Mouse (Mus musculus) neural tube, embryonic 10.5 days (tissue): ENCODE measurements around the gene Gm17409.

Experiments used
- DNase-seq: peaks from one replicate; pipeline ENCODE4 v3.0.0-alpha.2; 2017; ENCODE audit warnings: low spot score; ENCODE audit errors: extremely low spot score

Gene Gm17409

GRCm38 (mm10) chr2:58469816-58470215 lies at the start of gene Gm17409:
Gm17409 (plus strand) TSS chr2:58470116.
- no peak for DNase-seq

DNA sequence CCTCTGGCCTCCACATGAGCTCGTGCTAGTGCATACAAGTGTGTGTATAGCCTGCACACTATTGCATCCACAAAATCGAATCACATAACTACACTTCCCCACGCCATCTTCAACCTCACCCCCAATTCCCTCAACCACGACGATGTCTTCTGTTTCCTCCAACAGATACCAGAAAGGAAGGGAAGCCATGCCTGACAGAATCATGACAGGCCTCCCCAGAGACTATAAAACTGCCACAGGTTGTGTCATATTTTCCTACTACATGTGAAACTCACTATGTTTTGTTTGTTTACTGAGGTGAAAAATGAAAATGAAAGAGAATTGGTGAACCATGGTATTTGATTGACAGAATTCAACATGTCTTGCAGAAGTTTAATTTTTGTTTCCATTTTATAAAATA lies 46.6 kb upstream of the Gm17409 start:
- DNase-seq, result no peak

DNA sequence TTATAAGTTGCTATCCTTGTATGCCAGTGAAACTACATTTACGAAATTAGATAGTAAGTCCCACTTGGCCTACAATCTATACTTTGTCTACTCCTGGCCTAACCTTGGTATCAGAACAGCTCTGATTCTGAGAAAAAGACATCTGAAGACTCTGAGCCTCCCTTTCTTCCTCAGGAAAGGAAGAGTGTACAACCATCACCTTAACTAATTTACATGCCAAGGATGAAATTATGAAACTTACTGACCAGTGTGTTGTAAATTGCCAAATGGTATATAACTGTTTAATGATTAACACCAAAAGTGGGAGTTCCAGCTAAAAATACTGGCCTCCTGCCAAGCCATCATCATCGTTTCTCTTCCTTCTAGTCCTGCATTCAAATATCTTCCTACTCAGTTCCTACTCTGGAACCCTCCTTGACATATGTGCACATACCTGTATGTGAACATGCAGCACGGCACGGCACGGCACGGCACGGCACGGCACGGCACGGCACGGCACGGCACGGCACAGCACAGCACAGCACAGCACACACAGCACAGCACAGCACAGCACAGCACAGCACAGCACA lies 44.4 kb upstream of the Gm17409 start:
- no peak for DNase-seq

GRCm38 (mm10) chr2:58432211-58432610 lies 37.7 kb upstream of the Gm17409 start:
- no peak for DNase-seq

- DNase-seq, result no peak
Observed at GRCm38 (mm10) chr2:58433317-58433716, 36.6 kb upstream of the Gm17409 start.

DNA sequence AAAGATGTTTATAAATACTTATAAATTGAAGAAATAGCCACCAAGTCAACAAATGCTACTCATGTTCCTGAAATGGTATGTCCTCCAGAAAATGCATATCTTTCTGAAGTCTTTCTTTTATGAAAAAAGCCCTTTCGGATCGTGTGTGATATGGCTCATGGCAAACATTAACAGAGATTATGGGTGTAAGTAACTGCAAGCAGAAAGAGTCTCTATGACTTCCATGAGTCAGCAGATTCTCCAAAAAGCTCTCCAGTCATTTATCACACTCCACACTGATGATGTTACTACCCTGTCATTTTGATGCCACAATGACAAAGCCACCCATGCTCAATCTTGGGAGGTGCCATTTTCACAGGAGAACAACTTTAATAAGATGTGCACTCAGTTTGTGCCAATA lies 35.5 kb upstream of the Gm17409 start:
- no peak for DNase-seq

DNA sequence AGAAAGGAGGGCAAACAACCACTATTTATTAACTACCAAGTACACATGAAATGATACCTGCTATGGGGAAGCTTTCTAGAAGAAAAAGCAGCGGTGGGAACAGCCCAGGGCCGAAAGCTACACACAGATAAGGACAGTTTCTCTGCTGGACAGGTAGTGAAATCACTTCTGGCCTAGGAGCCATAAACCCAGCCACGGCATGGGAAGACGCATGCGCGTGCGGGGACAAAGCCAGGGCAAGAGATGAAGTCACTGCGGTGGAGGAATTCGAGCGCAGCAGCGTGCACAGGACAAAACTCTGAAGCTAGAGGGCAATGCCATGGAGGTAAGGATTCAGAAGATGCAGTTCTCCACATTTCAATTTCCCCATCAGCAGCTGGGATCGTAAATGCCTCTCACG lies 34.4 kb upstream of the Gm17409 start:
- no peak for DNase-seq

GRCm38 (mm10) chr2:58436911-58437310 lies 33.0 kb upstream of the Gm17409 start:
- DNase-seq, result no peak

- no peak for DNase-seq
Observed at GRCm38 (mm10) chr2:58443163-58443562, 26.8 kb upstream of the Gm17409 start.

DNA sequence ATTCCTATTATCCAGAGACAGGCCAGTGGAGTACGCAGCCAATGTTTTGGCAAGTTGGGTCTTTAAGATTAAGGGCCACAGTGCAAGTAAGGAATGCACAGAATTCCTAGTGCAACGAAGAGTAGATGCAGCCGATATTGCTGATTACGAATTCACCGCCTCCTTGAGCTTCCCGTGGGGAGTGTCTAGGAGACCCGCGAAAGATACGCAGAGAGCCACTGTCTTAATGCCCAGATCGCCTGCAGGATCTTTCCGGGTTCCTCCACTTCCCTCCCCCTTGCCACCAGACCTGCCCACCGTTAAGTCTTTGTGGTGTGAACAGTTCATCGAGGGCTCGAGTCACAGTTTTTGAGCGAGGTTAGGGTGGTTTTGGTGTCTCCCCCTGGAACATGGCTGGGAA lies 22.9 kb upstream of the Gm17409 start:
- DNase-seq, result no peak

DNA sequence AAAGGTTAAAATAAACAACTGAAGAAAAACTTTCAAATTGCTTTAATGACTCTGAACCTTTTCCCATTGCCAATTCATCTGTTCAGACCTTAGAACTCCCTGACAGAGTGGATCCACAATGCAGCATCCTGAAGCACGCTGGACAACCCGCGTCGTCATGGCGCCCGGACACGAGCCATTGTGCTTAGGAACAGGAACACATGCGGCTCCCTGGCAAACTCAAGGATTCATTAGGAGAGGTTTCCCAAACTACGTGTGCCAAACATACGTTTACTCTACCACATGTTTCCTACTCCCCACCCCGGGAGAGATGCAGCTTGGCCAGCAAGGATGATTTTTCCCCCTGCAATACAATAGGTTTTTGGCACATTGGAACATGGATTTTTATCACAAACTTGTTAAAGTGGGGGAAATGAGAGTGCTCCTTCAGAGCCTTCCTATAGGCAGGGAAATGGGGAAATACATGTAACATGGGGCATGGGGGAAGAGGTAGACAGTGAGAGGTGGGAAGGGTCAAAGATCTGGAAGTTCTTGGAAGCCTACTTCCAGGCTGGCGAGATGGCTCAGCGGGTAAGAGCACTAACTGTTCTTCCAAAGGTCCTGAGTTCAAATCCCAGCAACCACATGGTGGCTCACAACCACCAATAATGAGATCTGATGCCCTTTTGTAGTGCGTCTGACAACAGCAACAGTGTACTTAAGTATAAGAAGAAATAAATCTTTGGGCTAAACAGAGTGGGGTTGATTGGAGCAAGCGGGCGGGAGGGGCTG lies 15.6 kb upstream of the Gm17409 start:
- DNase-seq, result no peak

GRCm38 (mm10) chr2:58456843-58457487 lies 13.0 kb upstream of the Gm17409 start:
- DNase-seq, result no peak

- no peak for DNase-seq
Observed at GRCm38 (mm10) chr2:58457488-58457865, 12.4 kb upstream of the Gm17409 start.

DNA sequence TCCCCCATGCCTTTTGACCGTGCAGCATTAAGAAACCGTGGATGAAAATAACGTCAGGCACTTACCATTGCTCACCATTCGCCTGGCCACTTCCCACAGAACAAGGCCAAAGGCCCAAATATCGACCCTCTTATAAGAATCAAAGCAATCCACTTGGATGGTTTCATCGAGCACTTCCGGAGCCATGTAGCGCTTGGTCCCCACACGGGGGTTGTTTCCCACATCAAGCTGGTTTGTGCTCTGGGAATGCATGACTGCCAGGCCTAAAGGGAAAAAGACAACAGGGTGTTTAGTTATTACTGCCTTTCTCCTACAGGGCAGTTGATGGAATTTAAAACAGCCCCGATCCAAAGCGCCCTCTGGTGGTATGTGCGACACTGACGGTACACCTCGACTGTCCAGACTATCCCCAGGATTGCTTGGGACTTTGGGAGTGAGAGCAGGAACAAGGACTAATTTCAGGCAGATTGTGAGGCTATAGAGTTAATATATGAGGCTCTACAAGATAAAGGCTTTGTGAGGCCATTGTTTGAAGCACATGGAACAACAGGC lies 11.0 kb upstream of the Gm17409 start:
- DNase-seq, result no peak

DNA sequence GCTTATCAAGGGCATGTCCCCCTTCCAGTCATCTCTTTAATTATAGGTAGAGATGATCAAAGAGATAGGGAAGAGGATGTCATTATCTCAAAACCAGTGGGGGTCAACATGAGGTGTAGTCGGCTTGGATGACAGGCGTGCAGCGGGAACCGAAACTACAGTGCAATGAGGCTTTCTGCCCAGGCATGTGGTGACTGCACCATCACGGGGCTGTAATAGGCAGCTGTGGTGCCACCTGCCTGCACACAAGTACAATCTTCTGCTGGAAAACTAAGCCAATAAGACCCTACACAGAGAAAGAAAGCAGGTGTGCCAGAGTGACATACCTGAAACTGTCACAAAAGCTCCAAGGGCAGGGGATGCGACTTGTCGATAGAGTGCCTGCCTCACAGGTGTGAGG lies 374 bp downstream of the Gm17409 start:
- DNase-seq, result no peak

DNA sequence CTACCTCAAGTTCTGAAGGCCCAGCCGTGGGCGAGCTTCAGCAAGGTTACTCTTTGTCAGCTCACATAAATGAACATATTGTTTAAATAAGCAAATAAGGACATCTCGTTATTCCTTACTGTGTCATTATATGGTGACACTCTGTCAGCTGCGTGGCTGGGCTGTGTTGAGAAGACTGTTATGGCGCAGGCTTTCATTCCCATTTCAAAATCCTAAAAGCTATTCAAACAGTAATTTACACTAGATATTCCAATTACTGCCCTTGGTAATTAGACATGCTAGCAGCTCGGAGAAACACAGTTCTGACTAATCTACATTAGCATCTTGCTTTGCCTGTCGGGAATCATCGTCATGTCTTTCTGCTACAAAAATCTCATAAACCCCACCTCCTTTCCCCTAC lies 5.7 kb downstream of the Gm17409 start:
- no peak for DNase-seq

GRCm38 (mm10) chr2:58476956-58477715 lies 7.2 kb downstream of the Gm17409 start:
- DNase-seq, result peak; percentile 81

GRCm38 (mm10) chr2:58478144-58478543 lies 8.2 kb downstream of the Gm17409 start:
- no peak for DNase-seq

DNA sequence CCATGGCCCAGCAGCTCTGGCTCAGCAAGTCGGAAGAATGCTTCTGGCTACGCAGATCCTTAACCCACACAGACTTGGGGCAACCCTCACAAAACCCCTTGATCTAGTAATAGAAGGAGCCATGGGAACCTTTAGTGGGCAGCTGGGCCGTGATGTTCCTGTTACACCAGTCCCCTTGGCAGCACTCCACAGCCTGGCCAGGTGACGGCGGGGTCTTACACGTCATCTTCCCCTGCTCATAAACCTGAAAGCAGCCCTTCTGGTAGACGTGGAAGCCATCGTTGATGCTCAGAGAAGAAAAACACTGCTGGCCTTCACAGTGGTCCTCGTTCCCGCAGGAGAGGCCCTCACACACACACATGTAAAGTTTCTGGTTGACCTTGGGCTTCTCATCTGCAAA lies 9.6 kb downstream of the Gm17409 start:
- no peak for DNase-seq

DNA sequence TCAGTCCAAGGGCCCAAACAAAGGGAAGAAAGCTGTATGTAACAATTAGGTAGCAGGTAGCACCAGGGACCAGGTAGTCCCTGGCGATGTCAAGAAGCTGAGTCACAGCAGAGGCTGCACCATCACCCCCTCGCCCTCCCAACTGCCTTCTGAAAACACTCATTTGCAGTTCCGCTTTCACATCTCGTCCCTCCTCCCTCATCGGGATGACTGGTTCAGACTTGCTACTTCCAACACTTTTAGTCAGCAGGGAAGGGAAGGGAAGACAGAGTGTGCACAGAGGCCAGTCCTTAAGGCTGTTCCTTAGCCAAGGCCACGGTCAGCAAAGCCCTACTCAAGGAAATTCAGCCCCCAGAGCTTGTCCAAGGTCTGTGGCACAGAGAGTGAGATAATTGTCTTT lies 10.8 kb downstream of the Gm17409 start:
- DNase-seq, result no peak

DNA sequence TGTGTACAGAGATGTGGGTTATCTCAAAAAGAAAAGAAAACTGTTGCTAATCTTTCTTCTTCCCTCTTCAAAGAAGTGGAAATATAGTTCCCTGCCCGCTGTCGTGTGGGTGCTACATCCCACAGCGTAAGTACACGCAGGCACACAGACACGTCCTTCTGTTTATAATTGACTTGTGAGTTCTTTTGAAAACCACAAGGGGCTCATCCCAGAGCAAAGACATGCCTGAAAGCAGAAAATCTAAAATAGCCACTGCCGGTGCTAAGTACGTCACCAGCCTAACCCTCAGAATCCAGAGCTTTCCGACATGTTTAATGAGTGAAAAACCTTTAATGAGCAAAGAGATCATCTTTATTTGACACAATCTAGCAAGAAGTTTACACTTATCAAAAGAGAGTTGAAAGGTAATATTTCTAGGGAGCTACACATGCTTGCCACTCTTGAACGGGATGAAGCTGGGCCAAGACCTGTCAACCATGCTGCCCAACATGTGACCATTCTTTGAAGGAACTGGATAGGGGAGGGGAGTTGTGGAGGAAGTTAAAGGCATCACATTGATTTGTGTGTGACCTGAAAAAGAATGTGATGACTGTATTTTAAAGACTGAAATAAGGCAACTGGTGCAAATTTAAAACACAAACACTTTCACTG lies 11.7 kb downstream of the Gm17409 start:
- no peak for DNase-seq
